Mouse (Mus musculus): ENCODE results near the gene Zbtb7b. TPM values are rescaled to one million over a fixed set of nuclear protein-coding genes. Genes with fewer than 3 reads are reported as not detected.

The Zbtb7b gene
- polyA plus RNA-seq, 1 experiment from 2014 or later = 1.9 TPM

DNA sequence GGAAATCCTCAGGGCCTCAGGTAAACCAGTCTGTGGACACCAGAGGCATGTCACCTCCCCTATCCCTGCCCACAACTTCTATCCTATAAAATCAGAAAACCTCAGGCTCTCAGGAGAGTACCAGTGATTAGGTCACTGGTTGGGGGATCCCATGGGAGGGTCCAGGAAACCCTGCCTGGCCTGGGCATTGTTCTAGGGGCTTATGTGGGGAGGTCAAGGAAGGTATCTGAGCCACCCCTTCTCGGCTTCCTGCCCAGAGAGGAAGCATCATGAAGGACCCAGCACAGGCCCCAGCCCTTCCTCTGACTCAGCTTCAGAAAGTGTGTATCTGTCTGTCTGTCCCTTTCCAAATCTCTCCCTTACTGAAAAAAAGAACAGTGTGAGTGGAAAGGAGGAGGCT lies 46.7 kb downstream of the Zbtb7b start:
- WGBS = 44% methylated on average over 1 of the region's 1 CpGs
- peaks cover 25% of the 10 kb centered on the region for H3K4me1 ChIP-seq
- peaks cover 17% of the 10 kb centered on the region for H3K36me3 ChIP-seq
- no peak for DNase-seq (ENCODE audit: low spot score)
- no peaks in the 10 kb centered on the region for H3K9me3 ChIP-seq
- H3K4me3 ChIP-seq = peak overlapping the region; percentile 76; the same call in 1 of the 2 replicates
- peaks cover 62% of the 10 kb centered on the region for H3K27me3 ChIP-seq (ENCODE audit: insufficient read depth, poor library complexity, severe bottlenecking)
- H3K27ac ChIP-seq = peak overlapping the region; percentile 33

DNA sequence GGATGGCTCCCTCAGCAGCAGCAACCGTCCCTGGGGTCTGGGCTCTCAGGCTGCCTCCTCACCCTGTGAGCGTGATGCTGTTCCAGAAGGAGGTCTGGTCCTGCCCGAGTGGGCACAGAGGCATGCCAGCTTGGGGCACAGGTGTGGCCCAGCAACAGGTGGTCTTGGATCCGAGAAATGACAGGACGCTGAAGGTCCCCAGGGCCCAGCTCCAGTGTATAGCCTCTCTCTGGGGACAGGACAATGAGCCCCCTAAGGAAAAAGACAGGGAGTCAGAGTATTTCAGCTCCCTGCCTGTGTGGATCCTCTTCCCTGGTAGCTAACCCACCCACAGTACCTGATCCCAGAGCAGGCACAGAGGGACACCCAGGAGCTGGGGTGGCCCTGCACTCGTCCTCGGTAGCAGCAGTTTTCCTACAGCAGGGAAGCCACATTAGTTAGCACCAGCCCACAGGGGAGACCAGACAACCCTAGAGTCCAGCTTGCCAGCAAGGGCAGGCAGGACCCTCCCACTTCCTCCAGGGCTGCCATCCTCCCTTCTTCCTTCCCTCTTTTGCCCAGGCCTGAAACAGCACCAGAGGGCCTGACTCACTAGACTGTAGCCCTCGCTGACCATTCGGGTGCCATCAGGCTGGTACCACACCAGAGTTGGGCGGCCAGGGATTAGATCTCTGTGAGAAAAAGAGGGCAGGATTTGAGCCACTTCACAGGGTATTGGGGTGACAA lies 47.6 kb downstream of the Zbtb7b start:
- DNase-seq (ENCODE audit: low spot score) = no peak
- Histone ChIP-seq H3K4me1 (peaks cover 25% of the 10 kb centered on the region), H3K9me3 (no peaks in the 10 kb centered on the region), H3K27ac (no peak overlapping the region), H3K4me3 (no peak overlapping the region), H3K27me3 (ENCODE audit: insufficient read depth, poor library complexity, severe bottlenecking) (peaks cover 53% of the 10 kb centered on the region), H3K36me3 (peaks cover 19% of the 10 kb centered on the region)
- 78% methylated on average over 10 of the region's 10 CpGs for WGBS

DNA sequence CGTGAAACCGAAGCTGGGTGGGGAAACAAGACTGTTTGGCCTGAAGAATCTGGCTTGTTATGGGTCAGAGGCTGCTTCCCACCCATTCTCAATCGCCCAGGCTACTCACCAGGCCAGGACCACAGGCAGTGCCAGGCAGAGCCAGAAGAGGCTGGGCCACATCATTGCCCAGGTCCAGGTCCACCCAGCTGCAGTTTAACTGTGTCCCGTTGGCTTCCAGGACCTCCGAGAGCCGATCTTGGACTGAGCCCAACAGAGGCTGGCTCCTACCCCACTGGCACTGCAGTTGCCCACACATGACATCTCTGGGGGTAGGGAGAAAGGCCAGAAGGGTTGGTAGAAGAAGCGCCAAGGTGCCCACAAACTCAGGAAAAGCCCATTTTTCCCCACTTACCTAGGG lies 51.3 kb downstream of the Zbtb7b start:
- peaks cover 24% of the 10 kb centered on the region for H3K36me3 ChIP-seq

DNA sequence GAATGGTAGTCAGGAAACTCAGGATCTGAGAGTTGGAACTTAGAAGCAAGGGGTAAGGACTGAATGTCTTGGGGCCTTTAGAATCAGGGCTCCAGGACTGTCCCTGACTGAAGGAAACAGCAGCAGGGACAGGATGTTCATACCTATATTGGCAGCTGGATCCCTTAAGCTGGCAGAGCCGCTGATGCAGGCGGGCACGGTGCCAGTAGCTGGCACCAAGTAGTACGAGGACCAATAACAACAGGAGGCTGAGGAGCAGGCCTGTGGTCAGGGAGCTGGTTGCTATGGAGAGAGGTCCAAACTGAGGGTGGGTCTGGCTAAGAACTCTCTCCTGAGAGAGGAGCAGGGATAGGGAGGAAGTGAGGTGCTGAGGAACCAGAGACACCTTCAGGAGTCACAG lies 52.8 kb downstream of the Zbtb7b start:
- 82% methylated on average over 4 of the region's 4 CpGs for WGBS
- peaks cover 24% of the 10 kb centered on the region for H3K36me3 ChIP-seq
- no peak overlapping the region for H3K4me3 ChIP-seq
- peaks cover 34% of the 10 kb centered on the region for H3K4me1 ChIP-seq
- no peaks in the 10 kb centered on the region for H3K9me3 ChIP-seq
- no peak overlapping the region for H3K27ac ChIP-seq
- DNase-seq (ENCODE audit: low spot score) = no peak
- peaks cover 11% of the 10 kb centered on the region for H3K27me3 ChIP-seq (ENCODE audit: insufficient read depth, poor library complexity, severe bottlenecking)

More for the DNA sequence above, 51.3 kb downstream of the Zbtb7b start:
- H3K4me1 ChIP-seq = peaks cover 27% of the 10 kb centered on the region
- H3K27me3 ChIP-seq (ENCODE audit: insufficient read depth, poor library complexity, severe bottlenecking) = peaks cover 26% of the 10 kb centered on the region
- DNase-seq (ENCODE audit: low spot score) = no peak
- 79% methylated on average over 7 of the region's 7 CpGs for WGBS
- H3K9me3 ChIP-seq = no peaks in the 10 kb centered on the region
- H3K4me3 ChIP-seq = no peak overlapping the region
- no peak overlapping the region for H3K27ac ChIP-seq

DNA sequence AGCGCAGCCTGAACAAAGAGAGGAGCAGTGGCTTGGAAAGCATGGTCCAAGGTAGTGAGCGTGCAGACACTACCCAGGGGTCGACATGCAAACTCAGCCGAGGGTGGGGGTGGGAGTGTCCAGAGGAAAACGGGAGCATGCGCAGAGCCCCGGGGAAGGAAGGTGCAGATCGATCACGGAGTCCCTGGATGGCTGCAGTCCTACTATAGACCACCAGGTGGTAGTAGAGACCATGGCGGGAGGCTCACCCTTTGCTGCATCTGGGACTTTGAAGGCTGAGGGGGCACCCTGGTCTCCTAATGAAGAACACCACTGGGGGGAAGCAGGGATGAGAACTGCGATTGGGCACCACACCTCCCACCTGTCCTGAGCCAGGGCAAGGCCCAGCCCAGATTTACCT lies 54.1 kb downstream of the Zbtb7b start:
- H3K27ac ChIP-seq = peak overlapping the region; percentile 24; the same call in 1 of the 2 replicates
- H3K4me3 ChIP-seq = peak overlapping the region; percentile 42
- DNase-seq (ENCODE audit: low spot score) = peak; percentile 88
- 5% methylated on average over 11 of the region's 11 CpGs for WGBS
- peaks cover 46% of the 10 kb centered on the region for H3K4me1 ChIP-seq
- H3K36me3 ChIP-seq = peaks cover 23% of the 10 kb centered on the region
- no peaks in the 10 kb centered on the region for H3K9me3 ChIP-seq
- H3K27me3 ChIP-seq (ENCODE audit: insufficient read depth, poor library complexity, severe bottlenecking) = peaks cover 15% of the 10 kb centered on the region

DNA sequence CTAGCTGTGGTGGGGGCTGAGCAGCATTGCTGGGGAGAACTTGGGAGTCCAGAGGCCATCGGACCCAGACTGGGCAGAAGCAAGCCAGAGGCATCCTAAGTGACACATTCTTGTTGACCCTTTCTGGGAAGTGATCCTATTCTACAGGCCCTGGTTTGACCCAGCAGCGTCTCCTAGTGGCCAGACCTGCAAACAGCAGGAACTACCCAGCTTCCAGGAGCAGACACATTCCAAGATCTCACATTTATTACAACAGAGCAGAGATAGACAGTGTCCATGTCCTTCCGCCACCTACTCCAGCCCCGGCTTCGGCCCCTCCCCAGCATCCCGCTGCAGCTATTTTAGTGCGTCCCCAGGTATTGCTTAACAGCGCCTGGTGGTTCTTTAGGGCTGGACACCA lies 55.2 kb downstream of the Zbtb7b start:
- Histone ChIP-seq H3K36me3 (peaks cover 28% of the 10 kb centered on the region), H3K4me1 (peaks cover 46% of the 10 kb centered on the region), H3K27ac (no peak overlapping the region), H3K9me3 (no peaks in the 10 kb centered on the region), H3K4me3 (no peak overlapping the region), H3K27me3 (ENCODE audit: insufficient read depth, poor library complexity, severe bottlenecking) (peaks cover 15% of the 10 kb centered on the region)
- WGBS = 27% methylated on average over 8 of the region's 8 CpGs
- DNase-seq (ENCODE audit: low spot score) = no peak

DNA sequence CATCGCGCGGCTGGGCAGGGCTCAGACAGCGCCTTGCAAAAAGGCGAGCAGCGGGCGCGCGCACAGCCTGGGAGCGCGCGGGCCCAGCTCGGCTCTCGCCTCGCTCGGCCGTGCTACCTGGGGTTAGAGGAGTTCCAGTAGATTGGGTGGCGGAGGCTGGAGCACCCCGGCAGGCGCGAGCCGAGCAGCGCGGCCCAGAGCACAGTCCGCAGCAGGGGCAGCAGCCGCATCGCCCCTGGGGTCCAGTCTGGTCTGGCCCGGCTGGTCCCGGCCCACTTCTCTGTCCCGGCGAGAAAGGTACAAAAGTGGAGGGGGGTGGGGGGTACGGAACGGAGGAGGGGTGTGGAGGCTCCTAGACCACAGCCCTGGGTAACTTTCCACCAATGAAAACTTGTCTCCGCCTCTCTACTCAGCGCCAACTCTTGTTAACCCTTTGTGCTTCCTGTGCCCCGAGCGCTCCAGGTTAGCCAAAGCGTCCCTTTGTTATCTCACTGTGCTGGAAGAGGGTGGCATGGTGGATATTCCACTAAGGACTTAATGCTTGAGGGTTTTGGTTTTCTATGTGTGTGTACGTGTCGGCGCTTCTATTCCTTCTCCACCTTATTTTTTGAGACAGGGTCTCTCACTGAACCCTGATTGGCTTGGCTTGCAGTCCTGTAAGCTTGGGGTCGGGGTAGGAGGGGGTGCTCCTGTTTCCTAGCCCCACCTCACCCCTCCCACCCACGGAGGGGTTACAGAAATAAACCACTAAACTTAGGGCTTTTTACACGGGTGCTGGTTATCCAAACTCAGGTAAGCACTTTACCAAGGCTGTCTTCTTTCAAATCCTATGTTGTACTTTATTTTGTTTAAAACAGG lies 56.6 kb downstream of the Zbtb7b start, which contains the start of gene Efna4:
Gene Efna4 (minus strand): TSS at position 308 of the 858 bp plus-strand sequence.
- Histone ChIP-seq H3K27me3 (ENCODE audit: insufficient read depth, poor library complexity, severe bottlenecking) (peaks cover 8% of the 10 kb centered on the region; the same call in 1 of the 2 replicates), H3K27ac (peak within 1 kb of the TSS; percentile 95), H3K36me3 (peaks cover 31% of the 10 kb centered on the region), H3K4me3 (peak within 1 kb of the TSS; percentile 85), H3K9me3 (no peaks in the 10 kb centered on the region), H3K4me1 (peaks cover 49% of the 10 kb centered on the region)
- DNase-seq (ENCODE audit: low spot score) = peak; percentile 88
- WGBS = under 1% methylated on average over 44 of the region's 44 CpGs

DNA sequence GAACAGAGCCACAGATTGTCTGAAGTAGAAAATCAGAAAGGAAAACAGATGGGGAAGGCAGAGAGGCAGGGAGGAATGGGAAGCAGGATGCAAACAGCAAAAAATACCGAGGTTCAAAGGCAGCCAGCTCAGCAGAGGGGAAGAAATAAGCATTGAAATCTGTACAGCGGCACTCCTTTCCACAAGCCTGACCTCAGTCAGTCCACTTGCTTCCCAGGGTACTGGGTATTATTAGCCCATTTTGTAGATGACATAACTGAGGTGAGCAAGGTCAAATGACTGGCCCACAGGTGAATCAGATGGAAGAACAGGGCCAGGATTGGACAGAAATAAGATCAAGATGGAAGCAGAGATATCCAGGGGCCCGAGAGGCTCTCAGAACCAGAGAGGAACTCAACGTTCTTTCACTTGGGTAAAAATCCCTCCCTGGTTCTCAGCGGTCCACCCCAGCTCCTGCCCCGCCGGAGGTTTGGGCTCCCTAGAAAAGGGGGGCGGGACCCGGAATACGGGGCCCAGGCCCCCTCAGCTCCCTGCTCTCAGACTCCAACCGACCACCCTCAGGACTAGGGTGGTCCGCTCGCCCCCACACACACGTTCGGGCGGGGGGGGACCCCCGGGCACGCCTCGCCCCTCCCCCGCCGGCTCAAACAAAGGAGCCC lies 57.4 kb downstream of the Zbtb7b start:
- no peak for DNase-seq (ENCODE audit: low spot score)
- Histone ChIP-seq H3K9me3 (no peaks in the 10 kb centered on the region), H3K4me1 (peaks cover 56% of the 10 kb centered on the region), H3K36me3 (peaks cover 33% of the 10 kb centered on the region), H3K27ac (peak overlapping the region; percentile 95), H3K27me3 (ENCODE audit: insufficient read depth, poor library complexity, severe bottlenecking) (peaks cover 13% of the 10 kb centered on the region; the same call in 1 of the 2 replicates), H3K4me3 (peak overlapping the region; percentile 85)
- under 1% methylated on average over 20 of the region's 21 CpGs for WGBS

DNA sequence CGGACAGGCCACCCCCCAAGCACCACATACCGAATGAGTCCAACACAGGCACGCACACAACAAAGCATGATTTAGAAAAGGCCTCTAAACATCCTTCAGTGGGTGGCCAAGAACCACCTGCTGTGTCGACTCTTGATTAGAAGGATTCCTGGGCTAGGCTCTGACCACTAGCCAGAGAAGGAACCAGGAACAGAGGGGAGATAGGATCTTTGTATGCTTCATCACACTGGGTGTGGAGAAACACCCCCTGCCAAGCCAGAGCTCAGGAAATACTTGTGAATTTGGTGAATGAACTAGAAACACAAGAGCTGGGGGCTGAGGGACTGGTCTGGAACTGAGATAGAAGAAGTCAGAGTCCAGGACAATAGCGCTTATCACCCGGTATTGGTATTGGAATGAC lies 58.0 kb downstream of the Zbtb7b start:
- H3K27ac ChIP-seq = peak overlapping the region; percentile 95
- peak overlapping the region; percentile 85 for H3K4me3 ChIP-seq
- 12% methylated on average over 6 of the region's 6 CpGs for WGBS
- no peak for DNase-seq (ENCODE audit: low spot score)
- H3K9me3 ChIP-seq = no peaks in the 10 kb centered on the region
- peaks cover 61% of the 10 kb centered on the region for H3K4me1 ChIP-seq
- H3K27me3 ChIP-seq (ENCODE audit: insufficient read depth, poor library complexity, severe bottlenecking) = peaks cover 13% of the 10 kb centered on the region; the same call in 1 of the 2 replicates
- peaks cover 33% of the 10 kb centered on the region for H3K36me3 ChIP-seq

DNA sequence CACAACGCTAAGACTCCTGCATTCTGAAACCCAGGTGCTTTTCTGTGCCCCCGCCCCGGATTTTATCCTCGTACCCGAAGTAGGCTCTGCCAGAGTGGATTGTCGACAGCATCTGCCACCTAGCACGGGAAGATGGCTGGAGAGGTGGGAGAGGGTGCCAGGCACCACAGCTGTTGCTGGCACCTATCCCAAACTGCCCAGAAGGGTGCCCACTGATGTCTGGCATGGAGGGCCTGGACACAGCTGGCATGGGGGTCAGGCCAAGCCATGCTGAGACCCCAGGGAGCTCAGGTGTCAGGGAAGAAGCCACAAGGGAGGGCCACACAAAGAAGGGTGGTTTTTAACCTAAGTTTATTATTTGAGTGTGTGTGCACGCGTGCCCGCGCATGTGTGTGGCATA lies 61.5 kb downstream of the Zbtb7b start:
- 77% methylated on average over 11 of the region's 11 CpGs for WGBS
- no peak overlapping the region for H3K27ac ChIP-seq
- no peaks in the 10 kb centered on the region for H3K9me3 ChIP-seq
- H3K27me3 ChIP-seq (ENCODE audit: insufficient read depth, poor library complexity, severe bottlenecking) = peaks cover 25% of the 10 kb centered on the region
- no peak overlapping the region for H3K4me3 ChIP-seq
- H3K36me3 ChIP-seq = peaks cover 28% of the 10 kb centered on the region
- H3K4me1 ChIP-seq = peaks cover 58% of the 10 kb centered on the region
- DNase-seq (ENCODE audit: low spot score) = no peak

DNA sequence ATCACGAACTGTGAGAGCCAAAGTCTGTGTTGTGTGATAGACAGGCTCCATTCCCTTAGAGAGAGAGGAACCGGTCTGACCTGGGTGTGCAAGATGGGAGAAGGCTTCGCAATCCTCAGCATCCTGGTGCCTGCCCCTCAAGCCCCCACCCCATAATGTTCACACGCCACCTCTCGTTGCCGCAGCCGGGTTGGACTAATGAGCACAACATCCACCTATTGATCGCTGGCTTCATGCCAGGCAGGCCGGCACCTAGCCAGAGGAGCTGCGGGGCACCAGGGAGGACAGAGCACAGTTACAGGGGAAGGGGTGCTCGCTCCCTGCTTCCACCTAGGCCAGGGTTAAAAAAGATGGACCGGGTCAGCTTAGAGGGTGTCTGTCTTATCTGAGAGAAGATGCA lies 62.1 kb downstream of the Zbtb7b start:
- 61% methylated on average over 12 of the region's 12 CpGs for WGBS
- H3K27ac ChIP-seq = no peak overlapping the region
- H3K4me3 ChIP-seq = no peak overlapping the region
- peaks cover 28% of the 10 kb centered on the region for H3K36me3 ChIP-seq
- peaks cover 30% of the 10 kb centered on the region for H3K27me3 ChIP-seq (ENCODE audit: insufficient read depth, poor library complexity, severe bottlenecking)
- H3K4me1 ChIP-seq = peaks cover 61% of the 10 kb centered on the region
- no peaks in the 10 kb centered on the region for H3K9me3 ChIP-seq
- no peak for DNase-seq (ENCODE audit: low spot score)

DNA sequence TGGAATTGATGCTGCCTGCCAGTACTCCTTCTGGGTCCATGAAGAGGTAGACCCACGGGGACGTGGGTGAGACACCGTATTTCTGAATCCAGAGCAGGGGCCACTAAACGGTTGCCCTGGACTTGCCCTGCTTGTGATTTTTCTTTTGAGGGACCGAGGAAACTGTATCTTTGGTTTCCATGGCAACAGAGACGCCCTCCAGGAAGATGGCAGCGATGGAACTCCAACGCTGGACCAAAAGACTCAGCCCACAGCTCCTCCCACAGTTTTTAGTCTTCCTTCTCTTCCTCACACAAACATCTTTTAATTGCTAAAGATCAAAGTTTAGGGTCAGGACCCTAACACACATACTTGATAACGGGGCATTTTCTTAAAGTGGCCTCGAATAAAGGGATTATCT lies 62.6 kb downstream of the Zbtb7b start:
- H3K36me3 ChIP-seq = peaks cover 28% of the 10 kb centered on the region
- no peak overlapping the region for H3K27ac ChIP-seq
- WGBS = 55% methylated on average over 10 of the region's 10 CpGs
- H3K27me3 ChIP-seq (ENCODE audit: insufficient read depth, poor library complexity, severe bottlenecking) = peaks cover 35% of the 10 kb centered on the region
- H3K4me3 ChIP-seq = no peak overlapping the region
- H3K4me1 ChIP-seq = peaks cover 61% of the 10 kb centered on the region
- DNase-seq (ENCODE audit: low spot score) = no peak
- H3K9me3 ChIP-seq = no peaks in the 10 kb centered on the region
